Mouse (Mus musculus) cortical plate, adult 2 months (tissue): ENCODE measurements at regions not wholly inside any gene's neighbourhood (a gene's known extent, or its start where the extent isn't known, plus 50 kb on each side); places are given as distances from the start of the nearest gene placed in this dataset.

Experiments
- H3K27ac ChIP-seq: fragments of 200-500 bp; 2 replicates; pipeline ENCODE4 v1.5.1; 2012; ENCODE audit warnings: low read length, control low read depth, inconsistent platforms; ENCODE audit not compliant: insufficient read depth
- H3K4me1 ChIP-seq: fragments of 200-500 bp; 2 replicates; pipeline ENCODE4 v1.6.1; 2011; ENCODE audit warnings: low read length; ENCODE audit not compliant: control insufficient read depth, insufficient read depth
- H3K4me3 ChIP-seq: fragments of 200-500 bp; 2 replicates; pipeline ENCODE4 v1.5.1; 2011; ENCODE audit warnings: mild to moderate bottlenecking, low read length, control low read depth; ENCODE audit not compliant: insufficient read depth
- CTCF ChIP-seq: fragments of 200-500 bp; IDR thresholded peaks from 2 replicates; pipeline ENCODE4 v1.5.1; 2011; ENCODE audit warnings: mild to moderate bottlenecking, control low read depth, low read length; ENCODE audit not compliant: insufficient read depth; ENCODE audit errors: extremely low read depth
- POLR2A ChIP-seq: fragments of 200-500 bp; IDR thresholded peaks from 2 replicates; pipeline ENCODE4 v1.6.1; 2011; ENCODE audit warnings: mild to moderate bottlenecking, low read length, control low read depth; ENCODE audit not compliant: insufficient read depth; ENCODE audit errors: extremely low read depth

- no peak for TF ChIP-seq CTCF
- no peak for TF ChIP-seq POLR2A
- H3K27ac ChIP-seq, result no peak overlapping the region
- H3K4me1 ChIP-seq, result no peaks in the 10 kb centered on the region
- H3K4me3 ChIP-seq, result no peak overlapping the region
These were observed 153.1 kb upstream of the Cops8 start for GRCm38 (mm10) chr1:90449571-90450226.

DNA sequence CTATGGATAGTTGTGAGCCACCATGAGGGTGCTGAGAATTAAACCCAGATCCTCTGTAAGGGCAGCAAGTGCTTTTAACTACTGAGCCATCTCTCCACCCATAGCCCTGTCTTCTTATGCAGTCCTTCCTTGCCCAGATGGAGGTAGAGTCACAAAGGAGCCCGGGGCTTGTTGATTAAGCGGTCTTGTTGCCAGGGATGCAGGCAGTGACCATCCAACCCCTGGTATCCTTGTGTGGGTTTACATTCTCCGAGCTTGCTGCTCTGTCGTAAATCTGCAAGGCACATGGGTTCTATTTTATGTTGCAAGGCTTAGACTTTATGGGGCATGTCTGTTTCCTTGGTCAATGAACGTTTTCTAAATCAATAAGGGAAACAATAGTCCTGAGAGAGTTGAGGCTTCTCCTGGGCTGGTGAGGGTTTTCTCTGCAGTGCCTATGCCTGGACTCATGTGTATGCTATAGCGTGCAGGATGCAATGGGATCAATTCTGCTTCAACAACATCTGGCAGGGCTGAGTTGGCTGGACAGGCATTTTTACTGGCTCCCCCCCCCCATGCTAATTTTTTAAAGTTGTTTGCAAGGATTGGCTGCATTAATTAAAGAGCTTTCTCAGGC, 150.7 kb upstream of the Cops8 start:
- Histone ChIP-seq H3K4me1 (no peaks in the 10 kb centered on the region), H3K27ac (no peak overlapping the region), H3K4me3 (no peak overlapping the region)
- TF ChIP-seq POLR2A (no peak), CTCF (no peak)

- Histone ChIP-seq H3K4me3 (no peak overlapping the region), H3K27ac (no peak overlapping the region), H3K4me1 (no peaks in the 10 kb centered on the region)
- TF ChIP-seq CTCF (no peak), POLR2A (no peak)
These were observed 148.5 kb upstream of the Cops8 start for GRCm38 (mm10) chr1:90454263-90454662.

DNA sequence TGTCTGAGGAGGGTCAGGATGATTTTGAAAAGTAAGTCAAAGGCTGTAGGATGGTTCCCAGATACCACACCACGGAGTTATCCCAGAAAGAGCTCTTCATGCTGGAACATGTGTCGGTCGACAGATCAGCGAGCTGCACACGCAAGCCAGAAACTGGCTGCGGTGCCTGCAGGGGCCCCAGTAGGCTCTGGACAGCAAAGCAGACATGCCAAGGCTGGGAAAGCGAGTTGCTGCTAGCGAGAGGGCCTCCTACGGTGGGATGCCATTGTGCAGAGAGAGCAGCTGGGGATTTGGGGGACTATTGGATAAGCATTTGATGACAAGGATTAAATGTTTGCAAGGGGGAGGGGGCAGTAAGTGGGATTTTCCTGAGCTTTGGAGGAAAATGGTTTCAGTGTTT, 145.4 kb upstream of the Cops8 start:
- no peak overlapping the region for H3K4me3 ChIP-seq
- no peak overlapping the region for H3K27ac ChIP-seq
- H3K4me1 ChIP-seq, result peaks cover 1% of the 10 kb centered on the region; the same call in 1 of the 2 replicates
- no peak for TF ChIP-seq CTCF
- no peak for TF ChIP-seq POLR2A

DNA sequence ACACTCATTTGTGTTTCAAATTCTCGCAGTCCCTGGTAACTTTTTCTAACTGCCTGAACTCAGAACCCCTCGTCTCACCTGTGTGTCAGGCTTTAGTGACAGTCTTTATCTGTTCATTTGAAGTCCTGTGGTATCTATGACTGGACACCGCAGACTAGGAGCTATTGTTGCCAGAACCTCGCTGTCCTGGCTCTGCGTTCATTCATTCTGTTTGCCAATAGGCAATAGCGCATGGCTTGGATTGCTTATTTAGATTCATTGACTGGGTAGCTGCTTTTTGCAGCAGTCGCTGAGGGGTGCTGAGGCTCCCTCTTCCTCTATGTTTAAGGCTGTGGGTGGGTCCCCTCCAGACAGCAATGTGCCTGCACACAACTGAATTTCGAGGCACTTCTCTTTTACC, 144.6 kb upstream of the Cops8 start:
- no peak overlapping the region for H3K27ac ChIP-seq
- peaks cover 1% of the 10 kb centered on the region; the same call in 1 of the 2 replicates for H3K4me1 ChIP-seq
- TF ChIP-seq POLR2A, result no peak
- no peak for TF ChIP-seq CTCF
- no peak overlapping the region for H3K4me3 ChIP-seq

DNA sequence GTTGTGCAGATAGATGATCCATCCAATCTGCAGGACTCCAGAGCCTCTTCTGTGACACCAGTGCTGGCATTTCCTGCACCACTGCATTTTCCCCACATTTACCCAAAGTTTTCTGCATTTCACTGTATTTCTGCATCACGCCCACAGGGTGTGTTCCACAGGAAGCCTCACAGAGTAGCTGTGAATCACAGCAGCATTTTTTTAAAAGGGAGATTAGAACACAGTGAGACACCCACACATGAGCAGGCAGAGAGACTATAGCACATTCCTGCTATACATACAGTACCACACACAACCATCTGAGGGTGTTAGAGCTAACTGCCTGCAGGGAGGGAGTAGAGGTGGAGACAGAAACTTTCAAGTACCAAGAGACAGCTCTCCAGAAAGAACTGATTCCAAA, 141.1 kb upstream of the Cops8 start:
- no peak for TF ChIP-seq POLR2A
- 0 out of 2 replicates have a peak, but pooled peaks have one; percentile 26 for TF ChIP-seq CTCF
- no peak overlapping the region for H3K27ac ChIP-seq
- no peak overlapping the region for H3K4me3 ChIP-seq
- H3K4me1 ChIP-seq, result peaks cover 1% of the 10 kb centered on the region; the same call in 1 of the 2 replicates

GRCm38 (mm10) chr1:90463302-90463701, 139.5 kb upstream of the Cops8 start:
- Histone ChIP-seq H3K4me1 (peaks cover 1% of the 10 kb centered on the region; the same call in 1 of the 2 replicates), H3K27ac (no peak overlapping the region), H3K4me3 (no peak overlapping the region)
- TF ChIP-seq CTCF (no peak), POLR2A (no peak)

- Histone ChIP-seq H3K4me1 (no peaks in the 10 kb centered on the region), H3K4me3 (no peak overlapping the region), H3K27ac (no peak overlapping the region)
- TF ChIP-seq POLR2A, result no peak
- no peak for TF ChIP-seq CTCF
These were observed 135.1 kb upstream of the Cops8 start for GRCm38 (mm10) chr1:90467646-90468045.

DNA sequence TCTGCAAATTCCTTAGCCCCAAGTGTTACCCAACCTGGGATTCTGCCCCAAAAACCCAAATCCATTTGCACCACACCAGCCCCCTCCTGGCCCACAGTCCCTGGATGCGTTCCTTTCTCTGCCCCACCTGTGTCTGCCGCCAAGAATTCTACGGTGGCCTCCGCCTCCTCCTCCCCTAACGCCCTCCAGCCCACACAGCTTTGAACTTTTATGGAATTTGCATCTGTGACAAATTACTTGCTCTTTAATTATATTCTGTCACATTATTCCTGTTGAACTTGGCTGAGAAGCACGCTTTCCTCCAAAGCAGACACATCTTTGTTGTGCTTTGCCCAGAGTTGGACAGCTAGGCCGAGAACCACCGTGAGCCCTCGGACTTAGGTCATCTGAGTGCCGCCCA, 131.8 kb upstream of the Cops8 start:
- Histone ChIP-seq H3K4me3 (no peak overlapping the region), H3K4me1 (no peaks in the 10 kb centered on the region), H3K27ac (no peak overlapping the region)
- TF ChIP-seq POLR2A, result no peak

DNA sequence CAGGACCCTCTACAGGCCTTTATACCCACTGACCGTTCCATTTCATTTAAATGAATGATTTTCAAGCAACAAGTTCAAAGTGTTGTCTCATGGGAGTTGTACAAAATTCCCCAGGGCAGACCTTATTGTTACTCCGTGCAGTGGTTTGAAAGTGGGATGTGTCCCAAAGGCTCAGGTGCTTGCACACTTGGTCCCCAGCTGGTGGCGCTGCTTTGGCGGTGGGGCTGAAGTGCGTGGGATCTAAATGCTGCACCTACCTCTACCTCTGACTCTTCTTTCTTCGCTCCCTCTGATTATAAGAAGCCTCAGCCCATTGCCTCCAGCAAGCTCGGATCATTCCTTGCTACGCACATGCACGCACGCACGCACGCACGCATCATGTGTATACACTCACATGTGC, 131.0 kb upstream of the Cops8 start:
- Histone ChIP-seq H3K4me1 (no peaks in the 10 kb centered on the region), H3K27ac (no peak overlapping the region), H3K4me3 (no peak overlapping the region)
- TF ChIP-seq POLR2A (no peak), CTCF (no peak)
